ENCODE assay signal across 7 mouse cellular contexts in genomic region chr1:52120191-52120590, GRCm38 (mm10). TPM values are rescaled to one million over a fixed set of nuclear protein-coding genes. Genes with fewer than 3 reads are reported as not detected.
DNase-seq lines count a peak whose midpoint lies in the region; ATAC-seq lines count a peak whose summit lies in the region.

No protein-coding gene starts in this region.

- no peak overlapping the region for H3K27ac ChIP-seq in embryonic facial prominence, embryonic 15.5 days (replicated peaks)
- no peak overlapping the region for H3K27ac ChIP-seq in limb, embryonic 10.5 days

- H3K27me3 ChIP-seq in embryonic facial prominence, embryonic 15.5 days, result no peaks in the 10 kb centered on the region
- peaks cover 12% of the 10 kb centered on the region; the same call in 1 of the 2 replicates for H3K27me3 ChIP-seq in limb, embryonic 10.5 days (ENCODE audit: low read depth, poor library complexity, severe bottlenecking)
- H3K27me3 ChIP-seq in splenic B cell, adult 2 months (ENCODE audit: control insufficient read depth, insufficient read depth, low read length, poor library complexity, severe bottlenecking), result no peaks in the 10 kb centered on the region

- no peak for ATAC-seq in embryonic facial prominence, embryonic 15.5 days (ENCODE audit: insufficient number of reproducible peaks, low FRiP score, low TSS enrichment, low read depth)

- H3K4me2 ChIP-seq in embryonic facial prominence, embryonic 15.5 days (replicated peaks), result peak overlapping the region; percentile 89

- peak overlapping the region; percentile 70; the same call in 1 of the 2 replicates for H3K9ac ChIP-seq in embryonic facial prominence, embryonic 15.5 days

- 40% methylated on average over 10 of the region's 10 CpGs for WGBS in embryonic facial prominence, embryonic 15.5 days
- 49% methylated on average over 10 of the region's 10 CpGs for WGBS in limb, embryonic 10.5 days

- H3K36me3 ChIP-seq in embryonic facial prominence, embryonic 15.5 days, result 0 out of 2 replicates have a peak, but pooled peaks cover 4% of the 10 kb centered on the region
- H3K36me3 ChIP-seq in limb, embryonic 10.5 days, result peaks cover 2% of the 10 kb centered on the region; the same call in 1 of the 2 replicates
- H3K36me3 ChIP-seq in splenic B cell, adult 2 months (ENCODE audit: control insufficient read depth, insufficient read depth, low read length, poor library complexity, severe bottlenecking), result peaks cover 11% of the 10 kb centered on the region

- H3K9me3 ChIP-seq in embryonic facial prominence, embryonic 15.5 days (replicated peaks), result no peaks in the 10 kb centered on the region
- H3K9me3 ChIP-seq in limb, embryonic 10.5 days (replicated peaks), result no peaks in the 10 kb centered on the region

- H3K4me1 ChIP-seq in embryonic facial prominence, embryonic 15.5 days, result peaks cover 10% of the 10 kb centered on the region
- peaks cover 13% of the 10 kb centered on the region; the same call in 1 of the 2 replicates for H3K4me1 ChIP-seq in limb, embryonic 10.5 days

- peak; percentile 28 to 33 for DNase-seq in spleen, postnatal 36 days (ENCODE audit: low spot score in 2 of 2)
- DNase-seq in spleen, postnatal 4 days (ENCODE audit: low spot score in 2 of 2), result no peak
- no peak for DNase-seq in limb, embryonic 10.5 days (ENCODE audit: low spot score)
- peak; percentile 56 for DNase-seq in splenic B cell, adult 2 months (ENCODE audit: low read depth, low spot score)
- no peak for DNase-seq in layer of hippocampus, adult 18-20 months (ENCODE audit: low spot score in 2 of 2)
- DNase-seq in cerebellum, adult 8-10 months, result no peak

- H3K4me3 ChIP-seq in embryonic facial prominence, embryonic 15.5 days (replicated peaks), result peak overlapping the region; percentile 93
- H3K4me3 ChIP-seq in limb, embryonic 10.5 days, result peak overlapping the region; percentile 93

RNA-seq across cellular contexts. Expression of gene Stat1, which starts 1.0 kb away (rescaled TPM):
- polyA plus RNA-seq in embryonic facial prominence, embryonic 15.5 days (2015; fragmentation: Nextera tagmentation; extraction: Ambion mirVana), result 21.3 and 26.0 TPM in 2 replicates
- polyA plus RNA-seq in limb, embryonic 10.5 days (2016; fragmentation: Nextera tagmentation; extraction: Ambion mirVana), result 7.2 and 10.5 TPM in 2 replicates
- total RNA-seq in layer of hippocampus, adult 18-20 months (2021), result 10 to 100 TPM; 22.0 to 23.5 TPM

Comparison
In these comparisons a context has a peak if more than half of its experiments do, and no peak if none do; other contexts are left out.
1. DNase-seq: peak in spleen, postnatal 36 days (2 of 2) and splenic B cell, adult 2 months (single experiment); none in spleen, postnatal 4 days (0 of 2), limb, embryonic 10.5 days (single experiment), layer of hippocampus, adult 18-20 months (0 of 2) and cerebellum, adult 8-10 months (single experiment).